Mouse (Mus musculus) cerebellum, adult 2 months (tissue): ENCODE measurements around the gene Pgghg.

Experiments used
- CTCF ChIP-seq: fragments of 200-500 bp; IDR thresholded peaks from 2 replicates; pipeline ENCODE4 v1.5.1; 2011; ENCODE audit warnings: low read depth, mild to moderate bottlenecking, control low read depth, low read length, moderate library complexity, borderline replicate concordance; ENCODE audit not compliant: insufficient read depth
- POLR2A ChIP-seq: fragments of 200-500 bp; IDR thresholded peaks from 2 replicates; pipeline ENCODE4 v1.6.1; 2011; ENCODE audit warnings: low read length, control low read depth, borderline replicate concordance; ENCODE audit not compliant: insufficient read depth

GRCm38 (mm10) chr7:140971479-140972171, 30.4 kb downstream of the Pgghg start:
- TF ChIP-seq CTCF (no peak), POLR2A (no peak)
